17 mouse cellular contexts compared by ENCODE assay signal in the genomic region with DNA sequence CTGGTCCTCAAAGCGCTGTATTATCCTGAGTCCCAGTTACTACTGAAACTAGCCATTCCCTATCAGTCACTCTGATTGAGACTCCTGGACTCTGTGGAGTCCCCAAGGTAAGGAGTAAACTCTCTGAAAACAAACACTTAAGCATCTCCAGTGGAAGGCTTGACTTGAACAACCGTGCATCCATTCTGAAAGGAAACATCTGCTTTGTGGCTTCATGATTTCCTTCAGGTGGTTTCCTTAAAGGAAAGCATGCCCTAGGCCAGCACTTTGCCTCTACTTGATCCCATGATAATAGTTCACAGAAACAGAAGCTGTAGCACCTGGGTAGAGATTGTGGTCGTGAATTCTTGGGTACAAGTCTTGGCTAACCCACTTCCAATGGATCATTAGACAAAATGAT.
"Had no signal": no experiment of that assay in that cellular context is flagged by ENCODE, and none has a peak within 500 bp of the region (broad histone marks: within the 10 kb centered on the region; RNA-seq: fewer than 3 reads in every experiment).

No protein-coding gene starts in this region.

- H3K9ac ChIP-seq: liver, embryonic 14.5 days; lung, embryonic 14.5 days; midbrain, embryonic 13.5 days; neural tube, embryonic 13.5 days; neural tube, embryonic 15.5 days had no signal

- H3K27ac ChIP-seq: liver, embryonic 14.5 days; midbrain, embryonic 13.5 days; neural tube, embryonic 13.5 days; neural tube, embryonic 15.5 days had no signal

- H3K36me3 ChIP-seq: midbrain, embryonic 13.5 days; neural tube, embryonic 13.5 days; neural tube, embryonic 15.5 days had no signal

- H3K27me3 ChIP-seq: megakaryocyte, embryonic 14.5 days; midbrain, embryonic 13.5 days; neural tube, embryonic 13.5 days; neural tube, embryonic 15.5 days had no signal

- ATAC-seq: midbrain, embryonic 13.5 days; midbrain, embryonic 16.5 days had no signal

- H3K4me3 ChIP-seq: megakaryocyte, embryonic 14.5 days; midbrain, embryonic 13.5 days; myocyte; neural tube, embryonic 13.5 days; neural tube, embryonic 15.5 days had no signal

- DNase-seq: lung, adult 18-20 months; lung, embryonic 14.5 days; lung, postnatal 10 days; lung, postnatal 4 days; retina, postnatal 1 day; right cerebral cortex, adult 18-20 months; right cerebral cortex, postnatal 25 days; right cerebral cortex, postnatal 4 days; spleen, adult 18-20 months; thymus, adult 18-20 months had no signal

- H3K4me1 ChIP-seq: megakaryocyte, embryonic 14.5 days; midbrain, embryonic 13.5 days; neural tube, embryonic 13.5 days; neural tube, embryonic 15.5 days had no signal
